Mouse (Mus musculus) thymus, adult 2 months (tissue): ENCODE data around the gene Ugt1a5. TPM values are rescaled to one million over a fixed set of nuclear protein-coding genes. Genes with fewer than 3 reads are reported as not detected.

ENCODE experiments used
- DNase-seq: peaks from one replicate; pipeline ENCODE4 v3.0.0; 2021
- H3K27ac ChIP-seq: fragments of 200-500 bp; 2 replicates; pipeline ENCODE4 v1.5.1; 2012; ENCODE audit warnings: low read length, control low read depth; ENCODE audit not compliant: control insufficient read depth, insufficient read depth
- H3K27me3 ChIP-seq: fragments of 200-500 bp; 2 replicates; pipeline ENCODE4 v1.6.1; 2012; ENCODE audit warnings: mild to moderate bottlenecking, low read length, moderate library complexity, mixed read lengths; ENCODE audit not compliant: control insufficient read depth, insufficient read depth
- H3K36me3 ChIP-seq: fragments of 200-500 bp; 2 replicates; pipeline ENCODE4 v1.6.1; 2012; ENCODE audit warnings: mild to moderate bottlenecking, low read length, moderate library complexity; ENCODE audit not compliant: control insufficient read depth, insufficient read depth
- H3K4me1 ChIP-seq: fragments of 200-500 bp; replicated peaks from 2 replicates; pipeline ENCODE4 v1.6.1; 2012; ENCODE audit warnings: low read length; ENCODE audit not compliant: control insufficient read depth, insufficient read depth
- H3K4me3 ChIP-seq: fragments of 200-500 bp; 2 replicates; pipeline ENCODE4 v1.5.1; 2012; ENCODE audit warnings: mild to moderate bottlenecking, low read length, control low read depth, moderate library complexity; ENCODE audit not compliant: control insufficient read depth, insufficient read depth
- CTCF ChIP-seq: fragments of 200-500 bp; IDR thresholded peaks from 2 replicates; pipeline ENCODE4 v1.5.1; 2012; ENCODE audit warnings: mild to moderate bottlenecking, control low read depth, low read length, moderate library complexity, borderline replicate concordance; ENCODE audit not compliant: control insufficient read depth, poor library complexity, insufficient read depth; ENCODE audit errors: extremely low read depth
- POLR2A ChIP-seq: fragments of 200-500 bp; IDR thresholded peaks from 2 replicates; pipeline ENCODE4 v1.6.1; 2012; ENCODE audit warnings: mild to moderate bottlenecking, low read length, control low read depth, moderate library complexity; ENCODE audit not compliant: control insufficient read depth, poor library complexity, insufficient read depth; ENCODE audit errors: extremely low read depth
- WGBS: fragments of 180-500 bp; shearing (Covaris S2); methylation state at CpG from one replicate; pipeline ENCODE4 v1.1.7; 2018; 5-methylcytosine and 5-hydroxymethylcytosine counted together
- polyA plus RNA-seq: library from polyadenylated mRNA; depleted of rRNA; stranded (reverse); fragments of >200 nt; gene quantifications from 2 replicates; pipeline ENCODE4 v1.2.3, GENCODE M21; 2012

Ugt1a5 gene
- polyA plus RNA-seq, 1 experiment = 0.08 TPM

GRCm38 (mm10) chr1:88253540-88253939 lies 87.7 kb downstream of the Ugt1a5 start:
- TF ChIP-seq CTCF (no peak), POLR2A (no peak)
- Histone ChIP-seq H3K4me1 (peaks cover 5% of the 10 kb centered on the region), H3K4me3 (no peak overlapping the region), H3K36me3 (no peaks in the 10 kb centered on the region), H3K27ac (no peak overlapping the region), H3K27me3 (no peaks in the 10 kb centered on the region)
- WGBS = 77% methylated on average over 6 of the region's 6 CpGs
- DNase-seq = no peak

- no peak for TF ChIP-seq CTCF
- TF ChIP-seq POLR2A = no peak
- Histone ChIP-seq H3K36me3 (no peaks in the 10 kb centered on the region), H3K27me3 (no peaks in the 10 kb centered on the region), H3K4me1 (peaks cover 13% of the 10 kb centered on the region), H3K27ac (no peak overlapping the region), H3K4me3 (no peak overlapping the region)
- 93% methylated on average over 12 of the region's 12 CpGs for WGBS
- no peak for DNase-seq
Measured at GRCm38 (mm10) chr1:88254793-88255465, 89.1 kb downstream of the Ugt1a5 start.

- no peak for TF ChIP-seq CTCF
- no peak for TF ChIP-seq POLR2A
- no peak for DNase-seq
- Histone ChIP-seq H3K27ac (no peak overlapping the region), H3K27me3 (no peaks in the 10 kb centered on the region), H3K36me3 (0 out of 2 replicates have a peak, but pooled peaks cover 2% of the 10 kb centered on the region), H3K4me1 (peaks cover 18% of the 10 kb centered on the region), H3K4me3 (no peak overlapping the region)
- WGBS = 62% methylated on average over 2 of the region's 2 CpGs
Measured at GRCm38 (mm10) chr1:88255466-88255857, 89.7 kb downstream of the Ugt1a5 start.

GRCm38 (mm10) chr1:88255989-88256754 lies 90.4 kb downstream of the Ugt1a5 start:
- DNase-seq = no peak
- Histone ChIP-seq H3K4me1 (peaks cover 18% of the 10 kb centered on the region), H3K36me3 (peaks cover 7% of the 10 kb centered on the region; the same call in 1 of the 2 replicates), H3K27me3 (no peaks in the 10 kb centered on the region), H3K27ac (no peak overlapping the region), H3K4me3 (no peak overlapping the region)
- TF ChIP-seq POLR2A = no peak
- WGBS = 85% methylated on average over 13 of the region's 13 CpGs

GRCm38 (mm10) chr1:88256886-88257663 lies 91.3 kb downstream of the Ugt1a5 start:
- Histone ChIP-seq H3K4me1 (peaks cover 21% of the 10 kb centered on the region), H3K27me3 (no peaks in the 10 kb centered on the region), H3K27ac (no peak overlapping the region), H3K36me3 (peaks cover 12% of the 10 kb centered on the region), H3K4me3 (no peak overlapping the region)
- DNase-seq = no peak
- TF ChIP-seq POLR2A = no peak
- no peak for TF ChIP-seq CTCF
- WGBS = 85% methylated on average over 10 of the region's 10 CpGs

GRCm38 (mm10) chr1:88257681-88258080 lies 91.9 kb downstream of the Ugt1a5 start:
- Histone ChIP-seq H3K36me3 (peaks cover 18% of the 10 kb centered on the region), H3K27me3 (no peaks in the 10 kb centered on the region), H3K4me1 (peaks cover 21% of the 10 kb centered on the region), H3K27ac (no peak overlapping the region), H3K4me3 (no peak overlapping the region)
- 82% methylated on average over 6 of the region's 6 CpGs for WGBS
- no peak for DNase-seq
- TF ChIP-seq CTCF (no peak), POLR2A (no peak)
